Mouse (Mus musculus) neural tube, embryonic 13.5 days (tissue): ENCODE measurements at regions not wholly inside any gene's neighbourhood (a gene's known extent, or its start where the extent isn't known, plus 50 kb on each side); places are given as distances from the start of the nearest gene placed in this dataset.
A peak's percentile ranks its signal among the peaks of the same experiment; 100 is the strongest.

Experiments used
- ATAC-seq: fragments of 200-750 bp; cut with Nextera tagmentation; 2 replicates; pipeline ENCODE4 v1.8.0; 2017; ENCODE audit warnings: low read depth, mild to moderate bottlenecking, moderate TSS enrichment, moderate library complexity
- H3K27ac ChIP-seq: fragments of 300-500 bp; sonication (generic); replicated peaks from 2 replicates; pipeline ENCODE4 v1.5.1; 2015; ENCODE audit warnings: moderate library complexity, mild to moderate bottlenecking, inconsistent platforms
- H3K27me3 ChIP-seq: fragments of 300-500 bp; sonication (generic); 2 replicates; pipeline ENCODE4 v1.6.1; 2015; ENCODE audit warnings: mild to moderate bottlenecking, inconsistent platforms
- H3K36me3 ChIP-seq: fragments of 300-500 bp; sonication (generic); 2 replicates; pipeline ENCODE4 v1.6.1; 2015; ENCODE audit warnings: mild to moderate bottlenecking, inconsistent platforms
- H3K4me1 ChIP-seq: fragments of 300-500 bp; sonication (generic); replicated peaks from 2 replicates; pipeline ENCODE4 v1.6.1; 2015; ENCODE audit warnings: inconsistent platforms
- H3K4me2 ChIP-seq: fragments of 300-500 bp; sonication (generic); 2 replicates; pipeline ENCODE4 v1.6.1; 2015; ENCODE audit warnings: inconsistent platforms, mild to moderate bottlenecking, moderate library complexity
- H3K4me3 ChIP-seq: fragments of 300-500 bp; sonication (generic); 2 replicates; pipeline ENCODE4 v1.5.1; 2015; ENCODE audit warnings: mild to moderate bottlenecking, inconsistent platforms
- H3K9ac ChIP-seq: fragments of 300-500 bp; sonication (generic); 2 replicates; pipeline ENCODE4 v1.6.1; 2015; ENCODE audit warnings: moderate library complexity, mild to moderate bottlenecking, inconsistent platforms
- H3K9me3 ChIP-seq: fragments of 300-500 bp; sonication (generic); 2 replicates; pipeline ENCODE4 v1.6.1; 2016; ENCODE audit warnings: inconsistent platforms
- WGBS: fragments of 180-500 bp; shearing (Covaris S2); methylation state at CpG from one replicate; pipeline ENCODE4 v1.1.7; 2015; 5-methylcytosine and 5-hydroxymethylcytosine counted together

DNA sequence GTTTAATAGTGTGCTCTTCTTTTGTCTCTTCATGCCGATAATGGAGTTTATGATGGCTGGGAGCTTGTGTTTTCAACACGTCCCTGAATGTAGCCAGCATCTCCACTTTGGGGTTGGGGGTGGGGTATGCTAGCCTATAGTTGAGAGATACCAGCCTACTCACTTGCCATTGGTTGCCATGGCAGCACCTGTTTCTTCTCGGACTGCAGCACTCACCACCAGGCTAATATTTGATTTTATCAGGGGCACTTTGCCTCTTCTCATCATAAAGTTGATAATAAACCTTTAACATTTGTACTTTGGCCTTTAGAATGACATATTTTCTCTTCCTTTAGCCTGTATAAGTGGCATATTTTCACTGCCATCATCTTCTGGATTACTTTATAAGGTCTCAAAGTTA is 168.9 kb upstream of the Rasgrp1 start:
- H3K4me1 ChIP-seq = no peaks in the 10 kb centered on the region
- no peak overlapping the region for H3K4me3 ChIP-seq
- no peak overlapping the region for H3K27ac ChIP-seq
- no peak overlapping the region for H3K9ac ChIP-seq
- no peaks in the 10 kb centered on the region for H3K36me3 ChIP-seq
- ATAC-seq = no peak
- H3K9me3 ChIP-seq = no peaks in the 10 kb centered on the region
- no peak overlapping the region for H3K4me2 ChIP-seq
- WGBS = 65% methylated on average over 3 of the region's 3 CpGs
- H3K27me3 ChIP-seq = no peaks in the 10 kb centered on the region

DNA sequence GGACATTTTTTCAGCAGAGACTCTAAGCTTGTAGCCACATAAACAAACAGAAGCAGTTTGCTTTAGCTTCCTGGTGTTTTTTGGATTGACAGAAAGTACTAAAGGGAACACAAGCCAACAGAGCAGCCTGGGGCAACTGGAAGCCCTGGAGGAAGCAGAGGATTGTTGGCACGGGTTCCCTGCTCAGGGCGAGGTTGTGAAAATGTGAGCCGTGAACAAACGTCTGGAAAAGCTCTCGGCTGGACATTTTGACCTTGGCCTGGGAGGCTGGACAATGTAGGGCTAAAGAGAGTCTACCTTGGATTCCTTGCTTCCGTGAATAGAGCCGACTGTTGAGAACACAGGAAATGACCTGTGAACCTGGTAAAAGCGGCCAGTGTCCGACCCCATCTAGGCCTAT is 169.8 kb upstream of the Rasgrp1 start:
- Histone ChIP-seq H3K4me3 (no peak overlapping the region), H3K36me3 (no peaks in the 10 kb centered on the region), H3K27ac (no peak overlapping the region), H3K4me1 (no peaks in the 10 kb centered on the region), H3K9me3 (no peaks in the 10 kb centered on the region), H3K9ac (no peak overlapping the region), H3K27me3 (no peaks in the 10 kb centered on the region), H3K4me2 (no peak overlapping the region)
- 76% methylated on average over 9 of the region's 9 CpGs for WGBS
- no peak for ATAC-seq

DNA sequence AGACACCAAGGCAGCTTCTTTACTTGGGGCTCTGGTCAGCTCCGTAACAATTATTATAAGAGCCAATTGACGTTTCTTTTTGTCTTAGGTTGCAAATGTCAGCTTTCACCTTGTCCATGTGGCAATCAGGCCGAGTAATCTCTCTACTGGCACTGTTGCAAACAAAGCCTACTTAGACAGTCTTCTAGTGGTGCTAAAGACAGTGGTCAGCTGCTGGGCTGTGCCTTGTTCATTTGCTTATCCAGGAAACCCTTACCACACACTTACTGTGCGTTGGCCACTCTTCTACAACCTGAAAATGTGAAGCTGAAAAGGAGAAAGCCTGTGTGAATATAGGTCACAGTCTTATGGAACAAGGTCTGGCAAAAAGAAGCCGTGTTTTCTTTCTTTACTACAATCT is 181.6 kb upstream of the Rasgrp1 start:
- Histone ChIP-seq H3K4me1 (no peaks in the 10 kb centered on the region), H3K27ac (no peak overlapping the region), H3K4me2 (no peak overlapping the region), H3K36me3 (no peaks in the 10 kb centered on the region), H3K9me3 (no peaks in the 10 kb centered on the region), H3K27me3 (no peaks in the 10 kb centered on the region), H3K4me3 (no peak overlapping the region), H3K9ac (no peak overlapping the region)
- WGBS = 84% methylated on average over 5 of the region's 5 CpGs
- no peak for ATAC-seq

DNA sequence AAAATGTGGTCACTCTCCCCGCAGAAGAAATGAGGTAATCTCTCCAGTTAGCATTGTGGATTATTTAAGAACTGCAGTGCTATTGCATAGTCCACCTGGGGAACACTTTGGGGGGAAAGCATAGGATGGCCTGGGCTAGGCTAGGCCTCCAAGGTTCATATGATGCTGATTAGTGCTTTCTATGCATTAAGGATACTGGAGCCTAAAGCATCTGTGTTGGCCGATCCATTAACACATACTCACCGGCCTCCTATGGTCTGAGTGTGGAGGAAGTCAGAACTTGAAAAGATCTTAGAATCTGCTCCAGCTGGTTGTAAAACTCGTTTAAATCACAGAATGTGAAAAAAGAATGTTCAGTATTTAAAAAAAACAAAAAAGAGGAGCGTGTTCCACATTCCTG is 196.1 kb upstream of the Rasgrp1 start:
- 68% methylated on average over 5 of the region's 5 CpGs for WGBS
- no peak overlapping the region for H3K27ac ChIP-seq
- H3K4me2 ChIP-seq = no peak overlapping the region
- H3K36me3 ChIP-seq = no peaks in the 10 kb centered on the region
- H3K9ac ChIP-seq = no peak overlapping the region
- ATAC-seq = no peak
- no peak overlapping the region for H3K4me3 ChIP-seq
- H3K27me3 ChIP-seq = peaks cover 4% of the 10 kb centered on the region; the same call in 1 of the 2 replicates
- no peaks in the 10 kb centered on the region for H3K4me1 ChIP-seq
- H3K9me3 ChIP-seq = no peaks in the 10 kb centered on the region

DNA sequence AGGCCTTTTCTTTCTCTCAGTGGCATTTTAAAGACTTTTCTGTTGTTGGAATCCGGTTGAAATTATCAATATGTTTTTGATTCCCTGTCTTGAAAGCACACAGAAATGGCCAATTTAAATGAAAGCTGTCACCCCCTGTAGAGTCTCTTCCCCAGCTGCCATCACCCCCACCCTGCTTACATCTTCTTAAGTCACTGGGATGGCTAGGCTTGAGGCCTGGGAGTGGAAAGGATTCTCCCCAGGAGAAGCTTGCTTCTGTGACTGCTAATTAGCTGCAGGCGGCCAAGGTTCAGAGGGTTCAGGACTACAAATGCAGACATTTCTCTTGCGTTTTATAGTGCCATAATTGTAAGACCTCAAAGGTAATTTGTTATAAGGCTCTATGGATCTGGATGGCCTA is 196.5 kb upstream of the Rasgrp1 start:
- no peak overlapping the region for H3K4me3 ChIP-seq
- WGBS = 60% methylated on average over 3 of the region's 3 CpGs
- H3K9ac ChIP-seq = no peak overlapping the region
- ATAC-seq = no peak
- H3K4me1 ChIP-seq = no peaks in the 10 kb centered on the region
- peaks cover 4% of the 10 kb centered on the region; the same call in 1 of the 2 replicates for H3K27me3 ChIP-seq
- H3K9me3 ChIP-seq = no peaks in the 10 kb centered on the region
- no peak overlapping the region for H3K4me2 ChIP-seq
- H3K27ac ChIP-seq = no peak overlapping the region
- no peaks in the 10 kb centered on the region for H3K36me3 ChIP-seq

DNA sequence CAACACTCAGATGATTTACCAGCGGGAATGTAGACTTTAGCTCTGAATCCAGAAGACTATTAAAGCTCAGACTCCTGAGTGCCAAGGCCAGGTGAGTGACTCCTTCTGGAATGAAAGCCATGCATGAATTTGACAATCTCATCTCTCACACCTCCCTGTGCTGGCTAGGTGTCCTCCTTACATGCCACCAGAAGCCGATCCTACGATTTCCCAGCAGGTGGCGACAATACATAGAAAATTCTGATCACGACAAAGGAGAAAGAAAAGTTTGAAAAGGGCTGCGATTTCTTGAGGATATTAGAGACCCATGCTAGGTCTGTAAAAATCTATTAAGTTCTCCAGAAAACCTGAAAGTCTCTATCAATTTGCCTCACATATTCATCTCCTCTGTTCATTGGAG is 198.7 kb upstream of the Rasgrp1 start:
- Histone ChIP-seq H3K4me2 (no peak overlapping the region), H3K9me3 (no peaks in the 10 kb centered on the region), H3K4me1 (no peaks in the 10 kb centered on the region), H3K27ac (no peak overlapping the region), H3K27me3 (peaks cover 4% of the 10 kb centered on the region; the same call in 1 of the 2 replicates), H3K36me3 (no peaks in the 10 kb centered on the region), H3K4me3 (no peak overlapping the region), H3K9ac (no peak overlapping the region)
- 15% methylated on average over 6 of the region's 6 CpGs for WGBS
- 0 out of 2 replicates have a peak, but pooled peaks have one; percentile 43 for ATAC-seq

DNA sequence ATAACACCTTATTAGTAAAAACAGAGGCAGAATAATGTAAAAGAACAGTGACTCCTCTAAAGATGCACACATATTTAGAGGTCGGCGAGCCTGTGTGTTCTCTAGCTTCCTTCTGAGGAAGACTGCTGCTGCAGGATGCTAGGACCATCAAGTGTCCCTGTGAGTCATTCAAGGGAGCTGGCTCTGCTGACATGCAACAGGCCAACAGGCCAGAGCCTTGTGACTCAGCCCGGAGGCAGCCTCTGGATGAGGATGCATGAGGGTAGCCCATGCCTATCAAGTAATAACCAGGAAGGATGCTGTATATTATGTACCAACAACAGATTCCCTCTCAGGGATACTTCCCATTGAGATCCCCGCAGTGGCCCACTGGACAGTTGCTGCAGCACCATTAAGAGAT is 199.5 kb upstream of the Rasgrp1 start:
- H3K4me3 ChIP-seq = no peak overlapping the region
- no peaks in the 10 kb centered on the region for H3K4me1 ChIP-seq
- H3K9ac ChIP-seq = no peak overlapping the region
- H3K9me3 ChIP-seq = no peaks in the 10 kb centered on the region
- H3K27me3 ChIP-seq = peaks cover 4% of the 10 kb centered on the region; the same call in 1 of the 2 replicates
- H3K4me2 ChIP-seq = no peak overlapping the region
- WGBS = 83% methylated on average over 4 of the region's 4 CpGs
- H3K27ac ChIP-seq = no peak overlapping the region
- ATAC-seq = no peak
- H3K36me3 ChIP-seq = no peaks in the 10 kb centered on the region

DNA sequence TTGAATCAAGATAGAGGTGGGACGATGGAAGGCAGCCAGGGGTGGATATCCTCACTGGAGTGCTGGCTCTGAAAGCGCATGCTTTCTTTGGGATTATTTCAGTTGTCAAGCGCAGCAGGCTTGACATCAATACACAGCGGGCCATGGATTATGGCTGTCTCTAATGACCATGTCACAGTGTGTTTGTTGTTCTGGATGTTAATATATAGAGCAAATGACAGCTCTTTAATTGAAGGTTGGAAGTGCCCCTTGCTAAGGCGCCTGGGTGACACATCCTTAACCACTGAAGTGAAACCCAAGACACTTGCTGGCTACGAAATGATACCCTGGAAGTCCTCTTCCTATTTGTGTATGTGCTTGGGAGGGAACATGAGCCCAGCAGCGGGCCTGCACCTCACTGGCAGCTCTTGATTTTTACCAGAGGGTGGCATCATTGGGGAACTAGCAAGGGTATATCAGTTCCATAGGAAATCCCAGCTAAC is 200.5 kb upstream of the Rasgrp1 start:
- H3K27ac ChIP-seq = no peak overlapping the region
- no peak for ATAC-seq
- 36% methylated on average over 7 of the region's 7 CpGs for WGBS

DNA sequence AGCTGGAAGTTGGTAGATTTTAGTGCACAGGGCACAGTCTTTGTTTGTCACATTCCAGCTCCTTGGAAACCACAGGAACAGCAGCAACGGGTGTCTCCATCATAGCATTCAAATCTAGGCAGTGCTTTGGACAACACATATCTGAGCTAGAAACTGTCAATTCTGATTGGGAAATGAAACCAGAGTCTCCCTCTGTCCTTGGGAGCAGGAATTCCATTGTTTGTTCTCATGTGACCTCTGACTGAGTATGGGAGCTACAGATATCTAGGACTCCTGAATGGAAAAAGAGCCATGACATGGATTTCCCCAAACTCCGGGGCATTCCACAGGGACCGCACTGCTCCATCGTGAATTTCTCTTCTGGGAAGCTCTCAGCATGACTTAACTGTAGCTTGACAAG is 205.5 kb upstream of the Rasgrp1 start:
- Histone ChIP-seq H3K4me3 (no peak overlapping the region), H3K27ac (no peak overlapping the region), H3K4me2 (no peak overlapping the region), H3K4me1 (no peaks in the 10 kb centered on the region), H3K36me3 (no peaks in the 10 kb centered on the region), H3K9me3 (no peaks in the 10 kb centered on the region), H3K27me3 (no peaks in the 10 kb centered on the region), H3K9ac (no peak overlapping the region)
- WGBS = 73% methylated on average over 4 of the region's 4 CpGs
- no peak for ATAC-seq

More for the DNA sequence above, 200.5 kb upstream of the Rasgrp1 start:
- Histone ChIP-seq H3K4me1 (no peaks in the 10 kb centered on the region), H3K9ac (no peak overlapping the region), H3K4me2 (no peak overlapping the region), H3K9me3 (no peaks in the 10 kb centered on the region), H3K4me3 (no peak overlapping the region), H3K36me3 (no peaks in the 10 kb centered on the region), H3K27me3 (peaks cover 4% of the 10 kb centered on the region; the same call in 1 of the 2 replicates)

DNA sequence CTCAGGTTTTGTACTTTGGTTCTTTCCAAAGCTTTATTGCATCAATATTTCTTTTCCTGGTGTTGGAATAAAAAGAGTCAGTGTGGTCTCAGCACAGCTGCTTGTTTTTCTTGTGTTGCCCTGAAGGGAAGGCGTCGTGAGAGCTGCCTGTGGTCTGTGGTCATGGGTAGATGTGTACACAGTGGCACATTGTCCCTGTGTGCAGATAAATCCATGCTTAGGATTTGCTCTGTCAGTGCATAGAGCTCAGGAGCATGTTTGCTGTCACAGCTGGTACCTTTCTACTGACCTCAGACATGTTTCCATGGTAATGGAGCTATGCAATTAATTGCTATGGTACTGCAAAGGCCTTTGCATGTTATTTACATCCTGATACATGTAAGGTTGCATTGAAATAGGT is 213.5 kb upstream of the Rasgrp1 start:
- Histone ChIP-seq H3K9me3 (no peaks in the 10 kb centered on the region), H3K36me3 (no peaks in the 10 kb centered on the region), H3K27me3 (no peaks in the 10 kb centered on the region), H3K9ac (no peak overlapping the region), H3K27ac (no peak overlapping the region), H3K4me3 (no peak overlapping the region), H3K4me2 (no peak overlapping the region), H3K4me1 (peaks cover 3% of the 10 kb centered on the region; the same call in 1 of the 2 replicates)
- no peak for ATAC-seq
- 37% methylated on average over 2 of the region's 2 CpGs for WGBS

DNA sequence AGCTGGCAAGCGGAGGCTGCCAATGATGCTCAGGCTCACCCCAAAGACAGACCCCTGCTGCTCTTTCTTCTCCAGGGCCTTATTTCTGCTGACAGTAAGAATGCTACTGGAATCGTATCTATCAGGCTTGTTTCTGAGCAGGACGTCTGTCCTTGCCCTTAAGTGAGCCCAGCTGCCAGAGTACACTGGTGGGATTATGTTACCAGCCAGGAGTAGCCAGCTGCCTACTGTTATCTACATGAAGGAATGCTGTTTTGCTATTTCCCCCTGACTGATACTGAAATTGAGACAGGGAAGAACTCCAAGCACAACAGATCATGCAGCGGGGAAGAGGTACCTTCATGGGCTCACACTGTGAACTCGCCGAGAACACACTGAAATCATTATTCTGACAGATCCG is 228.2 kb upstream of the Rasgrp1 start:
- WGBS = 74% methylated on average over 7 of the region's 7 CpGs
- Histone ChIP-seq H3K4me3 (no peak overlapping the region), H3K4me2 (no peak overlapping the region), H3K9me3 (no peaks in the 10 kb centered on the region), H3K4me1 (no peaks in the 10 kb centered on the region), H3K27ac (no peak overlapping the region), H3K36me3 (no peaks in the 10 kb centered on the region), H3K9ac (no peak overlapping the region), H3K27me3 (no peaks in the 10 kb centered on the region)
- ATAC-seq = no peak

DNA sequence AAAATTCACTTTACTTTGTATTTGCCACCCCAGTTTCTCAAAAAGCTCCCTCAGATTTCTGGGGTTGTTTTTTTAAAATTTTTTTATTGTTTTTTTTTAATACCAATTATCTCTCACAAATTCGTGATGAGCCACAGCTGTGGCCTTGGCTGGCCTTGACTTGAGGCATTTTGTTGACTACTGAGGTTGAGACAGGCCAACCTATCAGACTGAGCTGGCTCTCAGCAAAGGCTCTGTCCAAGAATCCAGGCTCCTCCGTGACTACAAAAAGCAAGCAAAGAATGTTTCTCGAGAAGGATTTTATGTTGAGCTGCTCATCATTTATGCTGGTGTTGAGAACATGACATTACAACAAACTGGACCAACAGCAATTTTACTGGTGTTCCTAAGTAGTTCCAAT is 244.6 kb upstream of the Rasgrp1 start:
- ATAC-seq = no peak
- Histone ChIP-seq H3K4me2 (no peak overlapping the region), H3K27me3 (no peaks in the 10 kb centered on the region), H3K9me3 (no peaks in the 10 kb centered on the region), H3K9ac (no peak overlapping the region), H3K36me3 (no peaks in the 10 kb centered on the region), H3K4me3 (no peak overlapping the region), H3K27ac (no peak overlapping the region), H3K4me1 (no peaks in the 10 kb centered on the region)
- WGBS = 73% methylated on average over 3 of the region's 3 CpGs

DNA sequence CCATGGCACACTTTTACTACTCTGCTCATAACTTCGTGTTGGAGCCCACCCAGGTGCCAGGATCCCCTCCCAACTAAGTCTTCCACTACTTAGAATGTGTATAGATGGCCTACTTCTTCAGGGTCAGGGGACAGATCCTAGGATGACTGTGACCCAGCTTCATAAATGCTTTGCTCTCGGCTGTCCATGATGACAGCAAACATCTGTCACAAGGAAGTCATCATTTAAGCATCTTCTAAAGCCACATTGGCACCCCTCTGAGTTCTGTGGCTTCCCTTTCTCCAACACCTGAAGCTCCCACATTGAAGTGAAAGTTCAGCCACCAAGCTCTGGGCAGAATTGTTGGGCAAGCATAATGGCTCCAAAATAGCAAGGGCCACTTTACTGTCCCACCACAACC is 252.2 kb upstream of the Rasgrp1 start:
- no peaks in the 10 kb centered on the region for H3K27me3 ChIP-seq
- WGBS = 60% methylated on average over 2 of the region's 2 CpGs
- H3K4me2 ChIP-seq = no peak overlapping the region
- H3K9ac ChIP-seq = no peak overlapping the region
- no peaks in the 10 kb centered on the region for H3K9me3 ChIP-seq
- no peaks in the 10 kb centered on the region for H3K36me3 ChIP-seq
- no peaks in the 10 kb centered on the region for H3K4me1 ChIP-seq
- H3K4me3 ChIP-seq = no peak overlapping the region
- H3K27ac ChIP-seq = no peak overlapping the region
- ATAC-seq = no peak
